Mouse (Mus musculus) small intestine, adult 2 months (tissue): Measurements from ENCODE around the gene Otof. TPM values are rescaled to one million over a fixed set of nuclear protein-coding genes. Genes with fewer than 3 reads are reported as not detected.

Experiments used
- H3K27ac ChIP-seq: fragments of 200-500 bp; 2 replicates; pipeline ENCODE4 v1.5.1; 2012; ENCODE audit warnings: low read depth, low read length, control low read depth, inconsistent platforms; ENCODE audit not compliant: insufficient read depth
- H3K27me3 ChIP-seq: fragments of 200-500 bp; 2 replicates; pipeline ENCODE4 v1.6.1; 2012; ENCODE audit warnings: mild to moderate bottlenecking, moderate library complexity, low read length, inconsistent platforms; ENCODE audit not compliant: control insufficient read depth, insufficient read depth
- H3K36me3 ChIP-seq: fragments of 200-500 bp; 2 replicates; pipeline ENCODE4 v1.6.1; 2012; ENCODE audit warnings: mild to moderate bottlenecking, low read length, control low read depth, inconsistent platforms; ENCODE audit not compliant: control insufficient read depth, insufficient read depth
- H3K4me1 ChIP-seq: fragments of 200-500 bp; 2 replicates; pipeline ENCODE4 v1.6.1; 2012; ENCODE audit warnings: low read length, inconsistent platforms, mixed read lengths; ENCODE audit not compliant: control insufficient read depth, insufficient read depth, insufficient read length
- H3K4me3 ChIP-seq: fragments of 200-500 bp; 2 replicates; pipeline ENCODE4 v1.5.1; 2012; ENCODE audit warnings: low read depth, mild to moderate bottlenecking, control low read depth, inconsistent platforms, low read length, moderate library complexity
- CTCF ChIP-seq: fragments of 200-500 bp; IDR thresholded peaks from 2 replicates; pipeline ENCODE4 v1.5.1; 2012; ENCODE audit warnings: low read depth, mild to moderate bottlenecking, control low read depth, inconsistent platforms, low read length, moderate library complexity, mixed read lengths; ENCODE audit not compliant: insufficient replicate concordance, insufficient read length; ENCODE audit errors: extremely low read depth
- POLR2A ChIP-seq: fragments of 200-500 bp; IDR thresholded peaks from 2 replicates; pipeline ENCODE4 v1.6.1; 2012; ENCODE audit warnings: low read depth, mild to moderate bottlenecking, control low read depth, inconsistent platforms, low read length, moderate library complexity
- WGBS: fragments of 180-500 bp; shearing (Covaris S2); methylation state at CpG from one replicate; pipeline ENCODE4 v1.1.7; 2018; 5-methylcytosine and 5-hydroxymethylcytosine counted together
- polyA plus RNA-seq: library from polyadenylated mRNA; depleted of rRNA; stranded (reverse); fragments of >200 nt; gene quantifications from 2 replicates; pipeline ENCODE4 v1.2.3, GENCODE M21; 2012

The Otof gene
- polyA plus RNA-seq, 1 experiment, result 0.06 TPM

- WGBS, result 31% methylated on average over 6 of the region's 6 CpGs
- H3K27ac ChIP-seq, result no peak overlapping the region
- H3K4me1 ChIP-seq, result no peaks in the 10 kb centered on the region
These were observed 23.4 kb upstream of the Otof start for GRCm38 (mm10) chr5:30485136-30485535.

GRCm38 (mm10) chr5:30484591-30484990, 22.9 kb upstream of the Otof start:
- H3K4me3 ChIP-seq, result no peak overlapping the region
- no peak for TF ChIP-seq POLR2A
- no peaks in the 10 kb centered on the region for H3K27me3 ChIP-seq
- H3K27ac ChIP-seq, result no peak overlapping the region
- 52% methylated on average over 5 of the region's 5 CpGs for WGBS
- H3K4me1 ChIP-seq, result no peaks in the 10 kb centered on the region
- H3K36me3 ChIP-seq, result no peaks in the 10 kb centered on the region

More at GRCm38 (mm10) chr5:30485136-30485535, 23.4 kb upstream of the Otof start:
- no peaks in the 10 kb centered on the region for H3K36me3 ChIP-seq
- no peaks in the 10 kb centered on the region for H3K27me3 ChIP-seq
- no peak for TF ChIP-seq CTCF
- TF ChIP-seq POLR2A, result no peak
- H3K4me3 ChIP-seq, result no peak overlapping the region

GRCm38 (mm10) chr5:30483533-30483932, 21.8 kb upstream of the Otof start:
- 81% methylated on average over 8 of the region's 8 CpGs for WGBS
- Histone ChIP-seq H3K27ac (no peak overlapping the region), H3K4me3 (no peak overlapping the region), H3K27me3 (no peaks in the 10 kb centered on the region), H3K4me1 (no peaks in the 10 kb centered on the region), H3K36me3 (no peaks in the 10 kb centered on the region)
- TF ChIP-seq POLR2A (no peak), CTCF (no peak)

- 17% methylated on average over 5 of the region's 5 CpGs for WGBS
- Histone ChIP-seq H3K4me1 (no peaks in the 10 kb centered on the region), H3K27me3 (no peaks in the 10 kb centered on the region), H3K4me3 (no peak overlapping the region), H3K36me3 (no peaks in the 10 kb centered on the region), H3K27ac (no peak overlapping the region)
- no peak for TF ChIP-seq POLR2A
- peak; percentile 67; the same call in 1 of the 2 replicates for TF ChIP-seq CTCF
These were observed 20.6 kb upstream of the Otof start for GRCm38 (mm10) chr5:30482319-30482718.

GRCm38 (mm10) chr5:30476534-30476933, 14.8 kb upstream of the Otof start:
- 29% methylated on average over 10 of the region's 10 CpGs for WGBS
- TF ChIP-seq CTCF (peak; percentile 68; the same call in 1 of the 2 replicates), POLR2A (no peak)
- H3K4me1 ChIP-seq, result no peaks in the 10 kb centered on the region
- H3K36me3 ChIP-seq, result no peaks in the 10 kb centered on the region
- no peaks in the 10 kb centered on the region for H3K27me3 ChIP-seq
- no peak overlapping the region for H3K4me3 ChIP-seq
- H3K27ac ChIP-seq, result no peak overlapping the region

- no peaks in the 10 kb centered on the region for H3K27me3 ChIP-seq
- H3K4me1 ChIP-seq, result no peaks in the 10 kb centered on the region
- TF ChIP-seq CTCF (no peak), POLR2A (no peak)
- H3K36me3 ChIP-seq, result no peaks in the 10 kb centered on the region
- H3K4me3 ChIP-seq, result no peak overlapping the region
- WGBS, result 29% methylated on average over 5 of the region's 5 CpGs
- no peak overlapping the region for H3K27ac ChIP-seq
These were observed 10.4 kb upstream of the Otof start for GRCm38 (mm10) chr5:30472148-30472547.

- no peak overlapping the region for H3K27ac ChIP-seq
- TF ChIP-seq POLR2A (no peak), CTCF (no peak)
- 67% methylated on average over 6 of the region's 6 CpGs for WGBS
- H3K36me3 ChIP-seq, result no peaks in the 10 kb centered on the region
- H3K4me3 ChIP-seq, result no peak overlapping the region
- no peaks in the 10 kb centered on the region for H3K4me1 ChIP-seq
- peaks cover 8% of the 10 kb centered on the region for H3K27me3 ChIP-seq
These were observed 8.7 kb upstream of the Otof start for GRCm38 (mm10) chr5:30470454-30470853.

- peaks cover 14% of the 10 kb centered on the region for H3K27me3 ChIP-seq
- no peak overlapping the region for H3K4me3 ChIP-seq
- H3K27ac ChIP-seq, result no peak overlapping the region
- no peaks in the 10 kb centered on the region for H3K36me3 ChIP-seq
- no peaks in the 10 kb centered on the region for H3K4me1 ChIP-seq
- no peak for TF ChIP-seq POLR2A
- no peak for TF ChIP-seq CTCF
- WGBS, result 31% methylated on average over 9 of the region's 9 CpGs
These were observed 4.6 kb upstream of the Otof start for GRCm38 (mm10) chr5:30466315-30466714.
